In the genomic region with DNA sequence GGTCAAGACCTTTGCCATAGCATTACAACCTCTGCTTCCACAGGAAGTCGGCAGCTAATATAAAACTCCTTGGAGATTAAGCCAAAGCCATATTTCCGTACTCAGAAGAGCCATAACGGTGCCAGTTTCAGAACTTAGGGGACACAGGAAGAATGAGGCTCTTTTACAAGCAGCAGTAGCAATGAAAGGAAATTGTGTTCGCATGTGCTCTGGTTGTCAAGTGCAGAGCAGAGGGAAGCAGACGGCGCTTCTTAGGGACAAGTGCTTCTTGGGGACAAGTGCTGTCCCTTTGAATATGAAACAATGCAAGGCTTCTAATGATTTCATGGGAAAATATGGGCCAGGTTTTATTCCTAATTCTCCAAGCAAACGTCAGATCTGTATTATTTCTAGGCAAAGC, we compare ENCODE assay signal across 23 mouse cellular contexts. TPM values are rescaled to one million over a fixed set of nuclear protein-coding genes. Genes with fewer than 3 reads are reported as not detected.
DNase-seq lines count a peak whose midpoint lies in the region; ATAC-seq and TF ChIP-seq lines count a peak whose summit lies in the region.
"Had no signal": no experiment of that assay in that cellular context is flagged by ENCODE, and none has a peak within 500 bp of the region (broad histone marks: within the 10 kb centered on the region; RNA-seq: fewer than 3 reads in every experiment).

No protein-coding gene starts in this region.

- no peak overlapping the region for H3K9ac ChIP-seq in hindbrain, postnatal 0 days (replicated peaks; ENCODE audit: low read length)
- no peak overlapping the region for H3K9ac ChIP-seq in hindbrain, embryonic 13.5 days
- no peak overlapping the region for H3K9ac ChIP-seq in lung, embryonic 14.5 days
- H3K9ac ChIP-seq: forebrain, embryonic 15.5 days; heart, embryonic 15.5 days; limb, embryonic 13.5 days; liver, embryonic 15.5 days; midbrain, embryonic 13.5 days had no signal

- no peaks in the 10 kb centered on the region for H3K4me1 ChIP-seq in hindbrain, postnatal 0 days (ENCODE audit: insufficient read depth, low read length)
- H3K4me1 ChIP-seq in hindbrain, embryonic 13.5 days (replicated peaks) = peaks cover 28% of the 10 kb centered on the region
- no peaks in the 10 kb centered on the region for H3K4me1 ChIP-seq in lung, embryonic 14.5 days (ENCODE audit: insufficient read depth)
- H3K4me1 ChIP-seq: heart, embryonic 15.5 days had no signal

- WGBS in hindbrain, postnatal 0 days = 36% methylated on average over 7 of the region's 7 CpGs
- WGBS in hindbrain, embryonic 13.5 days = 52% methylated on average over 7 of the region's 7 CpGs
- 49% methylated on average over 7 of the region's 7 CpGs for WGBS in lung, embryonic 14.5 days

- H3K4me2 ChIP-seq in hindbrain, postnatal 0 days (ENCODE audit: low read depth, low read length) = no peak overlapping the region
- no peak overlapping the region for H3K4me2 ChIP-seq in hindbrain, embryonic 13.5 days
- no peak overlapping the region for H3K4me2 ChIP-seq in lung, embryonic 14.5 days
- H3K4me2 ChIP-seq: forebrain, embryonic 15.5 days; heart, embryonic 15.5 days; limb, embryonic 13.5 days; liver, embryonic 15.5 days; midbrain, embryonic 13.5 days had no signal

- no peaks in the 10 kb centered on the region for H3K9me3 ChIP-seq in hindbrain, postnatal 0 days (ENCODE audit: low read length)
- H3K9me3 ChIP-seq in hindbrain, embryonic 13.5 days = no peaks in the 10 kb centered on the region
- H3K9me3 ChIP-seq in lung, embryonic 14.5 days (ENCODE audit: low read depth, low read length) = no peaks in the 10 kb centered on the region
- H3K9me3 ChIP-seq: forebrain, embryonic 15.5 days; heart, embryonic 15.5 days; limb, embryonic 13.5 days; liver, embryonic 15.5 days; midbrain, embryonic 13.5 days had no signal

- H3K27ac ChIP-seq in hindbrain, postnatal 0 days = no peak overlapping the region
- no peak overlapping the region for H3K27ac ChIP-seq in hindbrain, embryonic 13.5 days
- no peak overlapping the region for H3K27ac ChIP-seq in lung, embryonic 14.5 days (ENCODE audit: low read depth)
- H3K27ac ChIP-seq: forebrain, embryonic 15.5 days; heart, embryonic 15.5 days; limb, embryonic 13.5 days; liver, embryonic 15.5 days; midbrain, embryonic 13.5 days had no signal

- no peaks in the 10 kb centered on the region for H3K27me3 ChIP-seq in hindbrain, postnatal 0 days (ENCODE audit: insufficient read depth, low read length)
- no peaks in the 10 kb centered on the region for H3K27me3 ChIP-seq in hindbrain, embryonic 13.5 days
- no peaks in the 10 kb centered on the region for H3K27me3 ChIP-seq in lung, embryonic 14.5 days (ENCODE audit: insufficient read depth, low read length)
- H3K27me3 ChIP-seq: forebrain, embryonic 15.5 days; liver, embryonic 15.5 days; midbrain, embryonic 13.5 days had no signal

- TF ChIP-seq CTCF in hindbrain, postnatal 0 days (IDR thresholded peaks at IDR 0.05; ENCODE audit: low read depth) = no peak
- TF ChIP-seq CTCF in lung, embryonic 14.5 days (IDR thresholded peaks at IDR 0.05; ENCODE audit: low read depth) = no peak

- H3K36me3 ChIP-seq in hindbrain, postnatal 0 days (ENCODE audit: insufficient read depth, low read length) = no peaks in the 10 kb centered on the region
- H3K36me3 ChIP-seq in hindbrain, embryonic 13.5 days = no peaks in the 10 kb centered on the region
- no peaks in the 10 kb centered on the region for H3K36me3 ChIP-seq in lung, embryonic 14.5 days (ENCODE audit: insufficient read depth)
- H3K36me3 ChIP-seq: forebrain, embryonic 15.5 days; heart, embryonic 15.5 days; limb, embryonic 13.5 days; liver, embryonic 15.5 days; midbrain, embryonic 13.5 days had no signal

- peak; percentile 14 to 18 for DNase-seq in cerebellum, postnatal 10 days
- DNase-seq in cerebellum, adult 18-20 months = no peak
- DNase-seq in hindbrain, postnatal 0 days (ENCODE audit: low spot score) = peak; percentile 52
- DNase-seq in lung, embryonic 14.5 days = peak; percentile 7
- DNase-seq in lung, postnatal 14 days = no peak
- peak; percentile 34 to 41 for DNase-seq in layer of hippocampus, postnatal 10 days (ENCODE audit: low spot score in 2 of 2)
- DNase-seq: adrenal gland, postnatal 14 days; gastrocnemius, postnatal 25 days; heart, postnatal 4 days; kidney, adult 8-10 months; kidney, postnatal 36 days; right cerebral cortex, postnatal 25 days; thymus, adult 2 months had no signal

- ATAC-seq in hindbrain, postnatal 0 days = peak; percentile 72; the same call in 1 of the 2 replicates
- ATAC-seq in hindbrain, embryonic 13.5 days (ENCODE audit: low FRiP score) = no peak
- no peak for ATAC-seq in lung, embryonic 14.5 days (ENCODE audit: insufficient read depth)
- ATAC-seq: forebrain, embryonic 15.5 days; lung, postnatal 0 days; midbrain, embryonic 13.5 days had no signal

- no peak overlapping the region for H3K4me3 ChIP-seq in hindbrain, postnatal 0 days (ENCODE audit: low read length)
- H3K4me3 ChIP-seq in hindbrain, embryonic 13.5 days = no peak overlapping the region
- no peak overlapping the region for H3K4me3 ChIP-seq in lung, embryonic 14.5 days (ENCODE audit: low read depth, low read length)
- H3K4me3 ChIP-seq: forebrain, embryonic 15.5 days; heart, embryonic 15.5 days; limb, embryonic 13.5 days; liver, embryonic 15.5 days; midbrain, embryonic 13.5 days; myocyte had no signal

RNA-seq across cellular contexts. Expression of gene Elovl2, which starts 16.9 kb away (rescaled TPM):
- 26.8 and 32.3 TPM in 2 replicates for total RNA-seq in hindbrain, postnatal 0 days (2014; rRNA removed)
- 29.9 and 31.2 TPM in 2 replicates for polyA plus RNA-seq in hindbrain, postnatal 0 days (2015; fragmentation: Nextera tagmentation; extraction: Ambion mirVana)
- polyA plus RNA-seq in hindbrain, embryonic 13.5 days (2015; fragmentation: Nextera tagmentation; extraction: Ambion mirVana) = 40.8 and 43.1 TPM in 2 replicates
- 4.4 and 5.4 TPM in 2 replicates for polyA plus RNA-seq in lung, embryonic 14.5 days (2014; fragmentation: Nextera tagmentation; extraction: Ambion mirVana)
- 10 to 100 TPM; 42.1 to 44.2 TPM for total RNA-seq in layer of hippocampus, postnatal 10 days (2021)
- total RNA-seq: CH12.LX; gastrocnemius, postnatal 25 days; MEL had no signal
- polyA plus RNA-seq: myocyte had no signal

RNA-seq across cellular contexts. Expression of gene Smim13, which starts 46.4 kb away (rescaled TPM):
- total RNA-seq in hindbrain, postnatal 0 days (2014; rRNA removed) = 44.2 and 44.8 TPM in 2 replicates
- polyA plus RNA-seq in hindbrain, postnatal 0 days (2015; fragmentation: Nextera tagmentation; extraction: Ambion mirVana) = 26.7 and 27.5 TPM in 2 replicates
- 19.1 and 20.1 TPM in 2 replicates for polyA plus RNA-seq in hindbrain, embryonic 13.5 days (2015; fragmentation: Nextera tagmentation; extraction: Ambion mirVana)
- polyA plus RNA-seq in lung, embryonic 14.5 days (2014; fragmentation: Nextera tagmentation; extraction: Ambion mirVana) = 11.9 and 12.0 TPM in 2 replicates
- 100 to 1,000 TPM; 122 to 128 TPM for total RNA-seq in layer of hippocampus, postnatal 10 days (2021)

Comparison
In these comparisons a context has a peak if more than half of its experiments do, and no peak if none do; other contexts are left out.
1. DNase-seq: peak in cerebellum, postnatal 10 days (2 of 2), hindbrain, postnatal 0 days (single experiment), lung, embryonic 14.5 days (single experiment) and layer of hippocampus, postnatal 10 days (2 of 2); none in cerebellum, adult 18-20 months (0 of 2) and lung, postnatal 14 days (single experiment).